8 mouse cellular contexts compared by ENCODE assay signal in the genomic region with DNA sequence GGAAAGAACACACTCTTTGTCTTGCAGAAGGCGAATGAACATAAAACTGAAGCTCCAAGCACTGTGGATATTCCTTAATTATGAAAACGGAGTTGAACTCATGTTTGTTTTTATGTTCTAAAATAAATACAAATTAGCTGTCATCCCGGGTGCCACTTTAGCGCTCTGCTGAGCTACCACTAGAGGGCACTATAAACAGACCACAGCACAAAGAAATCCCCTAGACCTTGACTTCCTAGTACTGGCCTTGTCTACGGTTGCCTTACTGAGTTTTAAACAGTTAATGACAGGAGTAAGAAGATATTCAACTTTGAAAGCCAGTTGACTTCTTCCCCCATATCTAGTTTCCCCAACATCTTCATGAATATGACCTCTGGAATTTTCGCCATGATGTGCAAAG. TPM values are rescaled to one million over a fixed set of nuclear protein-coding genes. Genes with fewer than 3 reads are reported as not detected.
DNase-seq lines count a peak whose midpoint lies in the region; ATAC-seq and TF ChIP-seq lines count a peak whose summit lies in the region.
"Had no signal": no experiment of that assay in that cellular context is flagged by ENCODE, and none has a peak within 500 bp of the region (broad histone marks: within the 10 kb centered on the region; RNA-seq: fewer than 3 reads in every experiment).

No protein-coding gene starts in this region.

- no peak for ATAC-seq in Patski

- H3K27me3 ChIP-seq in Patski, result no peaks in the 10 kb centered on the region
- H3K27me3 ChIP-seq in cerebellum, adult 2 months (ENCODE audit: control insufficient read depth, insufficient read depth, low read length), result no peaks in the 10 kb centered on the region

- POLR2A ChIA-PET in Patski (lab: Charles Lee), result no interaction called here

- in situ Hi-C loops in Patski (cut with MboI; ENCODE audit: low pct_unique_long_range_greater_than_20kb), result loop anchor here (10.0 kb wide), 1 partner anchor 101 kb away; a partner anchor contains a TSS

- intact Hi-C loops in heart, postnatal 36 days (cut with DNase I), result loop anchor here (1.0 to 2.0 kb wide), 2 partner anchors 101 to 172 kb away; a partner anchor contains a TSS
- intact Hi-C loops in left cerebral cortex, postnatal 14 days (cut with DNase I), result loop anchor here (2.0 to 5.0 kb wide), 2 partner anchors 99 to 171 kb away; a partner anchor contains a TSS

- CTCF ChIA-PET in Patski (lab: Charles Lee), result interaction anchor here (0.7 to 4.6 kb wide), 20 partner anchors 9 to 991 kb away, joined by 3 to 37 read pairs (median 4); a partner anchor contains a TSS

- H3K4me1 ChIP-seq in cerebellum, adult 2 months (ENCODE audit: control insufficient read depth, insufficient read depth, low read length), result no peaks in the 10 kb centered on the region

- peak; percentile 83 for TF ChIP-seq CTCF in Patski (IDR thresholded peaks at IDR 0.05)
- TF ChIP-seq CTCF in cerebellum, adult 2 months (IDR thresholded peaks at IDR 0.05; ENCODE audit: borderline replicate concordance, insufficient read depth, low read depth, low read length), result peak; percentile 73

- no peak overlapping the region for H3K27ac ChIP-seq in cerebellum, adult 2 months (ENCODE audit: insufficient read depth, low read length)

- DNase-seq in right cerebral cortex, adult 18-20 months, result peak; percentile 30
- DNase-seq in right cerebral cortex, postnatal 25 days, result no peak
- no peak for DNase-seq in Patski (ENCODE audit: low read depth, low spot score)
- peak; percentile 30 to 31 for DNase-seq in cerebellum, adult 2 months
- DNase-seq in heart, postnatal 36 days, result peak; percentile 23 to 36
- peak; percentile 55 to 56 for DNase-seq in left cerebral cortex, postnatal 14 days (ENCODE audit: low spot score in 2 of 2)
- DNase-seq in naive thymus-derived CD4-positive, alpha-beta T cell, adult 2 months (ENCODE audit: low read depth), result peak; percentile 71

- 21% methylated on average over 6 of the region's 6 CpGs for WGBS in cerebellum, adult 2 months

- H3K4me3 ChIP-seq in cerebellum, adult 2 months (replicated peaks; ENCODE audit: insufficient read depth, low read depth, low read length), result no peak overlapping the region
- H3K4me3 ChIP-seq: myocyte had no signal

- no peak for TF ChIP-seq POLR2A in cerebellum, adult 2 months (IDR thresholded peaks at IDR 0.05; ENCODE audit: borderline replicate concordance, insufficient read depth, low read length)

RNA-seq across cellular contexts. Expression of a gene that starts 29.9 kb away (rescaled TPM):
- polyA plus RNA-seq in Patski (2021), result not detected
- polyA plus RNA-seq in cerebellum, adult 2 months (2012; rRNA removed), result 1.9 and 2.7 TPM in 2 replicates
- total RNA-seq in heart, postnatal 36 days (2021), result 10 to 100 TPM; 13.8 to 15.2 TPM
- 10 to 100 TPM in 1 of 2 experiments, 1 to 10 TPM in 1; 9.8 to 14.5 TPM for total RNA-seq in left cerebral cortex, postnatal 14 days (2021)

Comparison
In these comparisons a context has a peak if more than half of its experiments do, and no peak if none do; other contexts are left out.
1. DNase-seq: peak in right cerebral cortex, adult 18-20 months (single experiment), cerebellum, adult 2 months (2 of 2), heart, postnatal 36 days (2 of 2), left cerebral cortex, postnatal 14 days (2 of 2) and naive thymus-derived CD4-positive, alpha-beta T cell, adult 2 months (single experiment); none in right cerebral cortex, postnatal 25 days (single experiment) and Patski (single experiment).